In the genomic region with DNA sequence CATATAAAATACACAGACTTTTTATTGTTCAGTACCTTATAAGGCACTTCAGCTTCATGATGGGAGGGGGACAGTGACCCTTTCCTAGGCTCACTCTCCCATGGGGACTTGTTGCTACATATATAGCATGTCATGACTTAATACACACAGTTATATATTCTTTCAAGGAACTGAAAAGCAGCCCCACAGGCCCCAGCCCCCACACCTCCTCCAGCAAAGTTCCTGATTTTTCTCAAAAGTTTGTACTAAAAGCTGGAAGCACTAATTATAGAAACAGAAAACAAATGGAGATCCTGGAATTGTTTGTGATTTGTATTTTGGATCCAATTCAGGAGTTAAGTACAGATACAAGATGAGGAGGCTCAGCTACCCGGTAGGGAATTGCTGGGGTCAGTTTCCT, we compare ENCODE assay signal across 8 mouse cellular contexts. TPM values are rescaled to one million over a fixed set of nuclear protein-coding genes. Genes with fewer than 3 reads are reported as not detected.
DNase-seq lines count a peak whose midpoint lies in the region; ATAC-seq and TF ChIP-seq lines count a peak whose summit lies in the region.

No protein-coding gene starts in this region.

- peaks cover 16% of the 10 kb centered on the region for H3K4me1 ChIP-seq in kidney, adult 2 months (ENCODE audit: control insufficient read depth, insufficient read depth, low read length)
- H3K4me1 ChIP-seq in embryonic facial prominence, embryonic 10.5 days = peaks cover 44% of the 10 kb centered on the region
- peaks cover 31% of the 10 kb centered on the region for H3K4me1 ChIP-seq in hindbrain, embryonic 14.5 days (replicated peaks; ENCODE audit: control insufficient read depth, insufficient read depth, low read length)
- peaks cover 16% of the 10 kb centered on the region for H3K4me1 ChIP-seq in midbrain, embryonic 14.5 days (ENCODE audit: control insufficient read depth, insufficient read depth, low read length)

- no peak overlapping the region for H3K4me3 ChIP-seq in kidney, adult 2 months (ENCODE audit: insufficient read depth, low read depth, low read length)
- H3K4me3 ChIP-seq in embryonic facial prominence, embryonic 10.5 days = peak overlapping the region; percentile 25; the same call in 1 of the 2 replicates
- no peak overlapping the region for H3K4me3 ChIP-seq in hindbrain, embryonic 14.5 days (replicated peaks; ENCODE audit: low read length)
- no peak overlapping the region for H3K4me3 ChIP-seq in midbrain, embryonic 14.5 days (replicated peaks; ENCODE audit: low read depth, low read length)

- TF ChIP-seq POLR2A in kidney, adult 2 months (IDR thresholded peaks at IDR 0.05; ENCODE audit: low read depth, low read length) = no peak

- no peak overlapping the region for H3K9ac ChIP-seq in hindbrain, embryonic 14.5 days
- no peak overlapping the region for H3K9ac ChIP-seq in midbrain, embryonic 14.5 days (replicated peaks; ENCODE audit: low read length)

- ATAC-seq in hindbrain, embryonic 14.5 days (ENCODE audit: low FRiP score) = no peak
- ATAC-seq in midbrain, embryonic 14.5 days (ENCODE audit: low FRiP score, low TSS enrichment) = no peak

- peaks cover 12% of the 10 kb centered on the region for H3K36me3 ChIP-seq in kidney, adult 2 months (ENCODE audit: control insufficient read depth, insufficient read depth, low read length)
- peaks cover 91% of the 10 kb centered on the region for H3K36me3 ChIP-seq in embryonic facial prominence, embryonic 10.5 days (replicated peaks)
- H3K36me3 ChIP-seq in hindbrain, embryonic 14.5 days (replicated peaks; ENCODE audit: control insufficient read depth, insufficient read depth) = peaks cover 43% of the 10 kb centered on the region
- peaks cover 37% of the 10 kb centered on the region for H3K36me3 ChIP-seq in midbrain, embryonic 14.5 days (ENCODE audit: control insufficient read depth, insufficient read depth, low read length)

- TF ChIP-seq CTCF in kidney, adult 2 months (conservative IDR thresholded peaks at IDR 0.05; ENCODE audit: insufficient read depth, insufficient read length, low read depth, low read length) = no peak

- H3K4me2 ChIP-seq in hindbrain, embryonic 14.5 days (replicated peaks) = peak overlapping the region; percentile 13; the same call in 1 of the 2 replicates
- peak overlapping the region; percentile 11; the same call in 1 of the 2 replicates for H3K4me2 ChIP-seq in midbrain, embryonic 14.5 days (ENCODE audit: low read length)

- H3K27me3 ChIP-seq in kidney, adult 2 months (replicated peaks; ENCODE audit: control insufficient read depth, insufficient read depth, low read length) = no peaks in the 10 kb centered on the region
- H3K27me3 ChIP-seq in embryonic facial prominence, embryonic 10.5 days (replicated peaks; ENCODE audit: low read depth, poor library complexity, severe bottlenecking) = no peaks in the 10 kb centered on the region
- no peaks in the 10 kb centered on the region for H3K27me3 ChIP-seq in hindbrain, embryonic 14.5 days (ENCODE audit: control insufficient read depth, insufficient read depth, low read length)
- no peaks in the 10 kb centered on the region for H3K27me3 ChIP-seq in midbrain, embryonic 14.5 days (ENCODE audit: control insufficient read depth, insufficient read depth, low read length)

- peak overlapping the region; percentile 92 for H3K27ac ChIP-seq in kidney, adult 2 months (ENCODE audit: insufficient read depth, low read depth, low read length)
- H3K27ac ChIP-seq in embryonic facial prominence, embryonic 10.5 days (replicated peaks) = no peak overlapping the region
- H3K27ac ChIP-seq in hindbrain, embryonic 14.5 days = peak overlapping the region; percentile 3; the same call in 1 of the 2 replicates
- H3K27ac ChIP-seq in midbrain, embryonic 14.5 days (replicated peaks; ENCODE audit: low read depth, low read length) = peak overlapping the region; percentile 47

- WGBS in kidney, adult 2 months = 2% methylated on average over 1 of the region's 1 CpGs
- 69% methylated on average over 1 of the region's 1 CpGs for WGBS in embryonic facial prominence, embryonic 10.5 days
- 60% methylated on average over 1 of the region's 1 CpGs for WGBS in hindbrain, embryonic 14.5 days
- 77% methylated on average over 1 of the region's 1 CpGs for WGBS in midbrain, embryonic 14.5 days

- peak; percentile 59 for DNase-seq in kidney, adult 2 months
- no peak for DNase-seq in kidney, postnatal 14 days
- no peak for DNase-seq in embryonic facial prominence, embryonic 10.5 days (ENCODE audit: low spot score)
- DNase-seq in hindbrain, embryonic 14.5 days (ENCODE audit: low spot score) = no peak
- DNase-seq in midbrain, embryonic 14.5 days = no peak
- DNase-seq in embryo, embryonic 10.5 days (ENCODE audit: low spot score) = no peak
- DNase-seq in cerebellum, adult 9-11 months = no peak
- no peak for DNase-seq in thymus, postnatal 10 days (ENCODE audit: low spot score in 2 of 2)

- H3K9me3 ChIP-seq in embryonic facial prominence, embryonic 10.5 days = peaks cover 4% of the 10 kb centered on the region; the same call in 1 of the 2 replicates
- H3K9me3 ChIP-seq in hindbrain, embryonic 14.5 days (ENCODE audit: control insufficient read depth, low read length) = no peaks in the 10 kb centered on the region
- H3K9me3 ChIP-seq in midbrain, embryonic 14.5 days (ENCODE audit: control insufficient read depth, low read length) = no peaks in the 10 kb centered on the region

RNA-seq across cellular contexts. Expression of a gene that starts 2.9 kb away (rescaled TPM):
- polyA plus RNA-seq in kidney, adult 2 months (2012; rRNA removed) = not detected in 2 replicates
- 11.9 and 14.6 TPM in 2 replicates for polyA plus RNA-seq in embryonic facial prominence, embryonic 10.5 days (2016; fragmentation: Nextera tagmentation; extraction: Ambion mirVana)
- polyA plus RNA-seq in hindbrain, embryonic 14.5 days (2014; fragmentation: Nextera tagmentation; extraction: Ambion mirVana) = 8.6 and 10.9 TPM in 2 replicates
- polyA plus RNA-seq in midbrain, embryonic 14.5 days (2014; fragmentation: Nextera tagmentation; extraction: Ambion mirVana) = 6.4 and 7.5 TPM in 2 replicates

RNA-seq across cellular contexts. Expression of a gene that starts 59.4 kb away (rescaled TPM):
- 872 and 1,035 TPM in 2 replicates for polyA plus RNA-seq in kidney, adult 2 months (2012; rRNA removed)
- polyA plus RNA-seq in embryonic facial prominence, embryonic 10.5 days (2016; fragmentation: Nextera tagmentation; extraction: Ambion mirVana) = 1,270 and 1,303 TPM in 2 replicates
- polyA plus RNA-seq in hindbrain, embryonic 14.5 days (2014; fragmentation: Nextera tagmentation; extraction: Ambion mirVana) = 1,800 and 1,897 TPM in 2 replicates
- 1,446 and 1,495 TPM in 2 replicates for polyA plus RNA-seq in midbrain, embryonic 14.5 days (2014; fragmentation: Nextera tagmentation; extraction: Ambion mirVana)
